Mouse (Mus musculus) CH12.LX (cell line): ENCODE measurements at regions not wholly inside any gene's neighbourhood (a gene's known extent, or its start where the extent isn't known, plus 50 kb on each side); places are given as distances from the start of the nearest gene placed in this dataset.

Experiments
- CTCF ChIP-seq, 2 experiments: IDR thresholded peaks in 1 of 2; conservative IDR thresholded peaks in 1 of 2; 2 replicates each; pipeline ENCODE4 v1.5.1; 2011 to 2012; ENCODE audit warnings: low read depth in 2 of 2, low read length in 2 of 2, improper control_type of control experiment in 1 of 2, inconsistent platforms in 1 of 2, mild to moderate bottlenecking in 1 of 2, moderate library complexity in 1 of 2
- ELF1 ChIP-seq: IDR thresholded peaks from 2 replicates; pipeline ENCODE4 v1.6.1; 2014; ENCODE audit warnings: low read depth, mild to moderate bottlenecking, inconsistent platforms, low read length, improper control_type of control experiment
- EP300 ChIP-seq: IDR thresholded peaks from 2 replicates; pipeline ENCODE4 v1.6.1; 2011; ENCODE audit warnings: low read length, improper control_type of control experiment
- GABPA ChIP-seq: IDR thresholded peaks from 2 replicates; pipeline ENCODE4 v1.6.1; 2012; ENCODE audit warnings: low read depth, low read length, improper control_type of control experiment, inconsistent platforms; ENCODE audit not compliant: insufficient replicate concordance
- IRF4 ChIP-seq: IDR thresholded peaks from 2 replicates; pipeline ENCODE4 v1.6.1; 2014; ENCODE audit warnings: low read depth, mild to moderate bottlenecking, inconsistent platforms, low read length, improper control_type of control experiment
- MXI1 ChIP-seq: IDR thresholded peaks from 2 replicates; pipeline ENCODE4 v1.6.1; 2011; ENCODE audit warnings: mild to moderate bottlenecking, low read depth, low read length, improper control_type of control experiment
- POLR2A ChIP-seq: IDR thresholded peaks from 2 replicates; pipeline ENCODE4 v1.6.1; 2011; ENCODE audit warnings: low read depth, mild to moderate bottlenecking, improper control_type of control experiment, low read length
- ZC3H11A ChIP-seq: IDR thresholded peaks from 2 replicates; pipeline ENCODE4 v1.6.1; 2012; ENCODE audit warnings: low read depth, mild to moderate bottlenecking, inconsistent platforms, low read length, improper control_type of control experiment
- ZMIZ1 ChIP-seq: IDR thresholded peaks from 2 replicates; pipeline ENCODE4 v1.6.1; 2012; ENCODE audit warnings: low read depth, mild to moderate bottlenecking, inconsistent platforms, low read length, improper control_type of control experiment

DNA sequence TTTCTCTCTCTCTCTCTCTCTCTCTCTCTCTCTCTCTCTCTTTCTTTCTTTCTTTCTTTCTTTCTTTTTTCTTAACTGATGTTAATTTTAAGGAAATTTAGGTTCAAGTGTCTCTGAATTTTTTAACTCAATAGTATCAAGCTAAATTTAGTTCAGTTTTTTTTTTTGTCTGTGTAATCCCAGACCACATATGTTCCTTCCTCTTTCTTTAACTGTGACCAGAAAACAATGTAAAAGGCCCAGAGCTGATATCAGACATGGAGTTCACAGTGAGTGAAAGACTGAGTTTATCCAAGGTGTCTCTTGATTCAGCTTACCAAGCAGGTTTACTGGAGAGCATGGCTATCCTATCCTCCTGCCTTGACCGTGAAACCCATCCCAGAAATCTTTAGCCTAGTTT is 258.9 kb upstream of the Veph1 start:
- TF ChIP-seq GABPA: no peak
- no peak for TF ChIP-seq IRF4
- no peak for TF ChIP-seq MXI1
- no peak for TF ChIP-seq ZMIZ1
- TF ChIP-seq POLR2A: no peak
- TF ChIP-seq EP300: no peak
- TF ChIP-seq ELF1: no peak
- TF ChIP-seq ZC3H11A: no peak
- no peak for TF ChIP-seq CTCF (conservative IDR thresholded peaks at IDR 0.05 in 1 of 2, IDR thresholded peaks at IDR 0.05 in 1 of 2; ENCODE audit: low read depth in 2 of 2, low read length in 2 of 2)
